Mouse (Mus musculus) right cerebral cortex, postnatal 10 days (tissue): ENCODE measurements around the gene Dock1.

Source experiments
- DNase-seq, 2 experiments: peaks; one replicate each; pipeline ENCODE4 v3.0.0; 2021; ENCODE audit warnings: low spot score in 2 of 2

Gene Dock1

DNA sequence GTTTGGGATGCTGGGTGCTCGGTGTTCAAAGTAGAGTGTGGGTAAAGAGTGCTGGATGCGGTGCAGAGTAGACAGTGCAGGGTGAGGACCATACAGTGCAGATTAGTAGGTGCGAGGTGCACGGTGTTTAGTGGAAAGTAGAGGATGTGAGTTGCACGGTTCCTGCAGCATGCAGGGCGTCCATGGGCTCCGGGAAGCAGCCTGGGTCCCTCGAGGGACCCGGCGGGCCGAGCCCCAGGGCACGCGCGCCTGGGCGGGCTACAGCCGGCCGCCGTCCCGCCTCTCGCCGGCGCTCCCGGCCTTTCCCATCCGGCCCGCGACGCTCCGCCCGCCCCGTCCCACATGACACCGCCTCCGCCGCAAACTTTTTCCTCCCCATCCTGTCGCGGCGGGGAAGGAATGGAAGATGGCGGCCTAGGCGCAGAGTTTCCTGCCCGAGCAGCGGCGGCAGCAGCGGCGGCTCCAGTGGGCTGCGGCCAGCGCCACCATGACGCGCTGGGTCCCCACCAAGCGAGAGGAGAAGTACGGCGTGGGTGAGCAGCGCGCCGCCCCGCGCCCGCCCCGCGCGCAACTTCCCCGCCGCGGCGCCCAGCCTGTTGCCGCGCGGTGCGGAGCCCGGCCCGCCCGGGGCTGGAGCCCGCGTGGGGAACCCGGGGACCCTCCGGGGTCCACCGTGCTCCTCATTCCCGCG lies at the start of gene Dock1:
Gene Dock1 (plus strand): TSS at position 343 of the 691 bp plus-strand sequence.
- DNase-seq: peak; percentile 64 to 74

DNA sequence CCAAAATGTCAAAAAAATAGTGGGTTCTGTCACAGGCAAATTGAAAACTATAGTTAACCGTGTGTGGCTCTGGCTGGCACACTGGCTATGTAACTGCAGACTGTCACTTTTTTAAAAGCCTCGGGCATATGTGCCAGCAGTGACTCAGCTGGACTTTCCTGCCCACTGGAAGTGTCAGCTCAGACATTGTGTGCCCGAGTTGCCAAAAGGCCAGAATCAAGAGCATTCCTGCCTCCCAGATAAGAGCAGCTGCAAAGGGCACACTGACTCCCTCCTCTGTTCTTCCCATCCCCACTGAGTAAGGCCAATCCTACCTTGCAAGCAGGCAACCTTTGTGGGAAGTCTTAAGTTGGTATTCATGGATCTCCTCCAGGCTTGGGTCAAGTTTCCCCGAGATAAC lies 42.5 kb upstream of the Dock1 start:
- no peak for DNase-seq

DNA sequence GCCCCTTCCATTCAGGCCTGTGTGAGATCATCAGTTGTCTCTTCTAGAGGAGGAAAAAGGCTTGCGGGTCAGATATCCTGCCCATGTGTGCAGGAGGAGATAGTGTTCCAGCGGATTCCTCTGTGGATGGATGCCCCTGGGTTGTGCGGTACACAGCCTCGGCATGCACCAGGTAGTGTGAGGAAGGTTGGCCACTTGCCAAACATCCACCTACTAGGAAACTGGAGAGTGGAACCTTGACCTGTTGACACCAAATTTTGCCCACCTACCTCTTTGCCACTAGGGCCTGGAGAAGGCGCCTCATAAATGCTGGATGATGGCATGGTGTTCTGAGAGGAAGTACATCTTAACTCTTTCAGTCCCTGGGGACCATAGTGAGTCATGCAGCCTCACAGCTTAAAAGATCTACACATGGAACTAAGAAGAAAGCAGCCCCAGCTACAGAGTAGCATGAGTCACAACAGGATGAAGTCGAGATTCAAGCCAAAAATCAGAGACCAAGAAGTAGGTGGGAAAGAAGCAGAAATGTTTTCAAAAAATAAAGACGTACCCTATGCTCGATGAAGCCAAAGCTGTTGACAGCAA lies 20.1 kb upstream of the Dock1 start:
- DNase-seq: no peak

DNA sequence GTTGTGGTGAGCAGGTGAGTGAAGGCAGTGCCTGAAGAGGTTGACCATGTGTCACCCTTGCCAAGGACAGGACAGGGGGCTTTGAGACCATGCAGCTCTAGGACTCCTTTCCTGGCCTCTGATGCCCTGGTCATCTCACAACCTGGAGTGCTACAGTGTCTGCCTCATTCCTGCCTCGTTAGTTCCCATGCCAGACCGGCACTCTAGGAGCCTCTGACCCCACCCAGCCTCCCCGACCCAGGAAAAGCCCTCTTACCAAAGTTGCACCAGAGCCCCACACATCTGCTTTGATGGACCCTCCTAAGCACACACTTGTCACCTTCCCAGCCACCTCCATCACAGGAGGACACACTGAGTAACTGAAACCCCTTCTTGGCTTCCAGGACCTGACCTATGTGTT lies 19.4 kb upstream of the Dock1 start:
- no peak for DNase-seq

DNA sequence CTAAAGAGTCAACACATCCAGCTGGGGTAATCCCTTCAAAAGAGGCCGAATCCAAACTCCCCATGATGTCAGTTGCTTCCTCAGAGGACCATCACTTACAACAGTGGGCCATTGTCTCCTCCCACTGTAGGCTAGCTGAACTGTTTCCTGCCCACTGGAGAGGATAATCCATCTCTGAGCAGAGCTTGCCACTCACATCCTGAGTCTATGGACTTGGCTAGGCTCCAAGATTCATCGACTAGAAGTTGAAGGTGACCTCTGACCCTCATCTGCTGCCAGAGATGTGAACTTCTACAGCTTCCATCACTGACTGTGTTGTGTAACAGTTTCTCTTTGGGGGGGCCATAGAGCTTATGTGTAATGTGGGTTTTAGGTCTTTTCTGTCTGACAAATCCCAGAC lies 7.2 kb upstream of the Dock1 start:
- DNase-seq: no peak

DNA sequence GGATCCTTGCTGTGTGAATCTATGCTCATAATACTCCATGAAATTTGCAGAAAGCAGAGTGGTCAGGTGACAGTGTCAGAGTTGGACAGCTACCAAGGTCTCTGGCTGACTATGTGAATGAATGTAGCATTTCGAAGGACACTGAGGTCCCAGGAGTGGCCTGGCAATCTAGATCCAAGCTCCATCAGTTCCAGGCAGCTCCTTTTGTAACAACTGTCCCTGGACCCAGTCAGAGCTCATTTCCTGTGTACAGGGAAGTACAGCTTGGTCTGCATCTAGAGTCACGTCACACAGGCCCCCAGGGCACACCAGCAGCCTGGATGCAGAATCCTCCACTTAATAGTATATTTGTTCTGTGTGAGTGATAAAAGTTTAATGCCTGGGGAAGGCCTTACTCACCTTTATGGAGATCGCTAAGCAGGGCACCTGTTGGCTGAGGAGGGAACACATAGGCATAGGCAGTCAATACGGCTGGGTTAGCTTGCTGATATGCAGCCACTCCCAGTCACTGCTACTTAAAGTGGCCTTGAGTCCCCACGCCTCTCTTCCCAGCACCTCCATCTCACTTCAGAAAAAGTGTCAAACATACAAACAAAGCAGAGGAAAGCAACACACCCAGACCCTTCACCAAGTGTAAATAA lies 4.7 kb upstream of the Dock1 start:
- DNase-seq: no peak

DNA sequence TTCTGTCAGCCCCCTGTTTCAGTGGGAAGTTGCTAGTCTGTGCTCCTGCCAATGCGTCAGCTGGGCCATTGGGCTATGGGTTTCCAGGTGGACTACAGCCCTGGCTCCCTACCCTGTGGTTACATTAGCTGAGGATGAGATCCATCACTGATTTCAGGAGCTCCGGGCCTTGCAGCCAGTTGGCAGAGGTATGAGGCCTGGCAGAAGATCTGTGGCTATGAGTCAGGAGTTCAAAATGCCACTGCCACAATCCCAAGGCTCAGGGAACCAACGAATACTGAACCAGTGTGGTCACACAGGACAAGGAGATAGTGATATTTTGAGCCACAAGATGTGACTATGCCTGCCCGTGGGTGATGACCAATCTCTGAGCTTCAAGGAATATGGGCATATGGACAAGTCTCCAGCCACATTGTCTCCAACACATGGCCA lies 3.2 kb upstream of the Dock1 start:
- DNase-seq: no peak

DNA sequence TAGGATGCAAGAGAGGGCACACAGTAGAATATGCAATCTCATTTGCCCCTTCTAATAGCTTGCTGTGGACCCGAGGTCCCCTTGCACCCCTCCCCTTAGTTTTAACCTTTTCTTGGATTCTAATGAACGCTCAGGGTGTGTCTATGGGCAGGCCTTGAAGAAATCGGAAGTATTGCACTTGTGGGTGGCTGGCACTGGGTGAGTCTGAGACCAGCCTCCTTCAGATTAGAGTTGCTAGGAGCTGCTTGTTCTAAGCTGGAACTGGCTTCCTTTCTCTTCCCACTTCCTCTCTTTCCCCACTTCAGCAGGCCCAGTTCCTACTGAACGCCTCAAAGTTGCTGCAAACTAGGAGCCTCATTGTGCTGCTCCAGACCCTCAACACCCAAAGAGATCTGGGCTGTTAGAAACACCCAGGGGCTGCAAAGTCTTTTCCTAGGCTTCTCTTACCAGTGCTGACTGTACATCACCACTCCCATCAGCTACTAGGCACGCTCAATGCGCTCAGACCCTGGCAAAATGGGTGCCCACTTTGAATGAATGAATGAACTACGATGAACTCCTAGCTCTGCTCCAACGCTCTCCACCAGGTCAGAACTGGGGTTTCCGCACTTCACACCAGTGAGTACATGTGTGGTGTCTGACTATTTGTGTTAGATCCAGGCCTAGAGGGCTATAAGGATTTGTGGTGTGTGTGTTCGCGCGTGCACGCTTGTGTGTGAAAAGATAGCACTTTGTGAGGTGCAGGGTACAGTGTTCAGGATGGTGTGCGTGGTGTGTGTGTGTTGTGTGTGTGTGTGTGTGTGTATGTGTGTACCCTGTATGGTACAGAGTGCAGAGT lies 761 bp upstream of the Dock1 start:
- DNase-seq: no peak

DNA sequence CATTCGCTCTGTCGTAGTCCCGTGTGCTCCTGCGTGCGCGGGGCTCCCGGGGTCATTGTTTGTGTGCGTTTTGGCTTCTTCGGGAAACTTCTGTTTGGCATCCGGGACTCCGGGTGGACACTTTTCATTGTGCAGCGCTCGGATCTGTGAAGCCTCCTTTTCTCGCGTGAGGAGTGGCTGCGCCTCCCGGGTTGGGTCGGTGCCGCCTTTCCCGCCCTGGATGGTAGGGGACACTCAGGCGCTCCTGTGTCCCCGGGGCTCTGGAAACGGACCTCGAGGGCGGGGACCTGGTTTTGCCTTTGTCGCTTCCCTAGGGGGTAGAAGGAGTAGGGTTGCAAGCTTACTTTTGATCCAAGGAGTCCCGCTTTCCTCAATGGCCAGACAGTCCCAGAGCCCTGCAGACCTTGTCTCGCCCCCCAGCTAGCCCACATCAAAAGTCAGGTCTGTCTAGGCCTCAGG lies 578 bp downstream of the Dock1 start:
- no peak for DNase-seq

DNA sequence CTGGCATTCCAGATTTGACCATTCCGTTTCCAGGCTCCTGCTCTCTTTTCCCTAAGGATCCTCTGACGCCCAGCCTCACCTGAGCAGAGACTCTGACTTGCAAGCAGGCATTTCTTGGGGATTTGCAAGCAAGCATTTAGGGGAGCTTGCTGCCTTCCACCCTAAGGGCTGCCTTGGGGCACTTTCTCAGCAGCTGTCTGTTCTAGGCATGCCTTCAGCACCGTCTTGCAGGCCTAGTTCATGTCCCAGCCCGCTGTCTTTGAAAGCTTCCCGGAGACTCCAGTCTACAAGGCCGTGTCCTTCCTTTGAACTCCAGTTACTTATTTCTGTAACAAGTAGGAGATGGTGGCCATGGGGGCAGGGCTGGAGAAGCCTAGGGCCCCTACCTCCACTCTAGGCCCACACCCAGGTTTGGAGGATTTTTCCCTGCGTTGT lies 1.0 kb downstream of the Dock1 start:
- DNase-seq: no peak

DNA sequence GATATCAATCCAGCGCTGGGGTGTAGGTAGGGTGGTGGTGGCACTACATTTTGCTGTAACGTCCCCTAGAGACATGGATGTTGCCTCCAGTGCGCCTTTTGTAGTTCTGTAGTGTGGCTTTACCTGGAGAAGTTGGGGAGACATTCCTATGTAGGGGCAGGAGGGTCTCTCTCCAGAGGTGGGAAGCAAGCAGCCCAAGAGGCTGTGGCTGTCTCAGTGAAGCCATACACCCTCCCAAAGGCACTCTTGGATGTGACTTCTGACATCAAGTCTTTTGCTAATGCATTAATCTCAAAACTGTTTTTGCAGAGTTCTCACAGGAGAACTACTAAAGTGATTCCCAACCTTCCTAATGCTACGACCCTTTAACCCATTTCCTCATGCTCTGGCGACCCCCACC lies 2.7 kb downstream of the Dock1 start:
- no peak for DNase-seq

DNA sequence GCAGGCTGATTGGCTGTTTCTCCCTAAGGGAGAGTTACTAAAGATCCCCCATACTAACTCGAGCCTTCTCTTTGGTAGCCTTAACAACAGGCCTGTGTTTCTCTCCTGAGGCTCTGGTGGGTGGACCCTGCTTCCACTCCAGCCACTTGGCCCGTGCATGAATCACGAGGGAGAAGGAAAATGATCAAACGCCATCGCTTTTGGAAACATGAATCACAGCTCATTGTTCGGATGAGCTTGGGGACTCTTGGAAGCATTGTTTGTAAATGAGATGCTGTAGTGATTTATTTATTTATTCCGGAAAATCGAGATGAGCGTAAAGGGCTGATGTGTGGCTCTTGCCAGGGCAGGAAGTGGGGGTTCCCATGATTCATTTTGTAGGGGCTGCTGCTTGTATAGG lies 3.5 kb downstream of the Dock1 start:
- DNase-seq: no peak

DNA sequence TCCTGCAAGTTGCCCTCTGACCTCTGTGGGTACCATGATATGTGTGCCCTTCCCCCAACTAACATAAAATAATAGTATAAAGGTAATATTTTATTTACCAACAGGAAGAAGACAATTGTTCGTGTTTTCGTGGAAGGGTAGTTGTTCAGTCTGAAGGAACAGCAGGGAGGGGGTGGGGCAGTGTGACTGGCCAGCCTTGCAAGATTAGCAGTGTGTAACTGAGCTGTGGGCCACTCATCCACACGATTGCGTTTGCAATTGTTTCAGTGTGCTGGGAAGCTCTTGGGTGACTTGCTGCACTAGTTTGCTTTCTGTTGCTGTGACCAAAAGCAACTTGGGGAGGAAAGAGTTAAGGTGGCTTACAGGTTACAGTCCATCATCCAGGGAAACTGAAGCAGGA lies 7.4 kb downstream of the Dock1 start:
- no peak for DNase-seq

DNA sequence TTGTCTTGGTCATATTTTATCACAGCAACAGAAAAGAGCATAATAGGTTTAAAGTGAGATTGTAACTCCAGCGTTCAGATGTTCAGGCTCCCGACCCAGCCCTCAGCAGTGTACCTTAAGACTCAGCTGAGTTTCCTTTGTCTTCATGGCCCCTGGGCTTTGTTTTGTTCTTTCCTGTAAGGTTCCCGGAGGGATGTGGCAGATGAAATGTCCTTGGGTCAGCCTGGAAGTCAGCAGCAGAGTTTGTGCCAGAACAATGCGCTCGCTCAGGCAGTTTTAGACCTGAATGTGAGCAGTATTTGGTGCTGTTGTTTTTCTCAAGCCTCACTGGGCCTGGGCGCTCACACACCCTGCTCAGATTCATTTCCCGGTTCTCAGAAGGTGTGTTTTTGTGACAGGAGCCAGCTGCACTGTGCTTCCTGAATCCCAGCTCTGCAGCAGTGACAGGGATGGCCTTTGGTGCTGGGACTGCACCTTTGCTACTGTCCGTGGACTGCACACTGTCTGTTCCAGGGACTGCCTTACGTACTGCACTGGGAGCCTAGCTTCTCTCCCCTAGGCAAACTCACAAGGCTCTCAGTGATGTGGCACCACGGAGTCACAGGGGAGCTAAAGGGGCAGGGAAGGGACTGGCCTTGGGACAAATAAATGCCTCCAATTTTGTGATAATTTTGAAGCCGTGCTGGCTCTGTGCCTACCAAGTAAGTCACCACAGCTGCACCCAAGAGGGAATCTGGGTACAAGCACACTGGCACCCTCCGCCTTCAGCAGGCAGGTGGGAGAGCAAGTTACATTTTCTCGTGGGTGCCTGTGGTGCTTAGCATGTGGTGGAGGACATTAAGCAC lies 9.1 kb downstream of the Dock1 start:
- DNase-seq: no peak

DNA sequence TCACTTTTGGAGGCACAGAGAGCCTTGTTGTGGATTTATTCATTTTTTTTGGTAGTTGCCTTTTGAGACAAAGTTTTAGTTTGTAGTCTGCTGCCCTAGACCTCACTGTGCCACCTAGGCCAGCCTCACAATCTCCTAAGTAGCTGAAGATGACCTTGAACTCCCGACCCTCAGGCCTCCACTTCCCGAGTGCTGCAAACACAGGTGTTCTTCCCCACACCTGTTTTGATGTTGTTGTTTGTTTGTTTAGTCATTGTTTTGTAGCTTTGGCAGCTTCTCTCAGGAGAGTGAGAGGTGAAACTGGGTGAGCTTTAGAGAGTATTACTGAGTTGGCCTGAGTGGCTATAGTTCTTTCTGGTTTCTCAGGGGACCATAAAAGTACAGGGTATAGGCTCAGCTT lies 9.7 kb downstream of the Dock1 start:
- DNase-seq: no peak

DNA sequence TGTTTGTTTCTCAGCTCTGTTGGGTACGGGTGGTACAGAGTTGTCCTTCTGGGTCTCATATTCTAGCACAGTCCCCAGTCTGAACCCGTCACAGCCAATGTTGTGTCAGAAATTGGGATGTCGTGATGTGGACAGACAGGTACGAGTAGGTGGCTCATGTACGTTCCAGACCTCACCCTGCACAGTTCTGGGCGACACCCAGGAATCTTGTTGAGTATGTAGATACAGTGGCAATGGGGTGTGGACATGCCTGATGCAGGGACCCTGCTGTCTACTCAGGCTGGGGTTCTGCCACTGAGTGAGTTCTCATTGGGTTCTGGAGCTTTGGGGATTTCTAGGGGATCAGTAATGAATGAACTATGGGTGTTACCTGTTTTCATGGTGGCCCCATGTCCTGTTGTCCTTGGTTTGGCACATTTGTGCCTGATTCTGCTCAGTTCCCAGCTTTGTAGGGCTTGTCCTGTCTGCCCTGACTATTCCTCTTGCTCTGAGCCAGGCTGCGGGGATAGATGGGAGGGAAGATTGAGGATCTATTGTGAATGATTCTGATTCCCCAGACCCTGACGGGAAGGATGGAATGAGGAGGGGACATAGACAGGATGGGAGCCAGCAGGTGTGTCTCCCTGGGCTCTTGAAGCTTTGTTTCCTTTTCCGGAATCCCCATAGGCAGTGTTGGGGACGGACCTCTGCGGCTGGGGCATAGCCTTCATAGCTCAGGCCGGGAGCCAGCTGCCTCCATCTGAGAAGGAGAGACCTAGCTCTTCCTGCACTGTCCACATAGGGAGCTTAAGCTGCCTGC lies 11.5 kb downstream of the Dock1 start:
- DNase-seq: no peak

DNA sequence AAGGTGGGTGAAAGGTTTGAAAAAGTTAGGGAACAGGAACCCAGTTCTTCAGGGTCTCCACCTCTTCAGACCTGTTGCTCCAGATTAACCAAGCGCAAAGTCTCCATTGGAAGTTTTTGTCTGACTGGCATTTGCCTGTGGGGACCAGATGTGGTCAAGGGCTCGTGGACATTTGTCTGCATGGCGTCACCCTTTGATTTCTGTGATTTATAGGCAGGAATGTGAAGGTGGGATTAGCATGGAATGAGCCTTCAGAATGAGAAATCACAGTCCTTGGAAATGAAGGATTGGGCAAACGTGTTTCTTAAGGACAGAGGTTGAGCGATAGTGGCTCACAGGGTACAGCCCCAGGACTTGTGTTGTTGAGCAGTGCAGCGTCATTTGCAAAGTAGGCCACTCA lies 17.9 kb downstream of the Dock1 start:
- no peak for DNase-seq

DNA sequence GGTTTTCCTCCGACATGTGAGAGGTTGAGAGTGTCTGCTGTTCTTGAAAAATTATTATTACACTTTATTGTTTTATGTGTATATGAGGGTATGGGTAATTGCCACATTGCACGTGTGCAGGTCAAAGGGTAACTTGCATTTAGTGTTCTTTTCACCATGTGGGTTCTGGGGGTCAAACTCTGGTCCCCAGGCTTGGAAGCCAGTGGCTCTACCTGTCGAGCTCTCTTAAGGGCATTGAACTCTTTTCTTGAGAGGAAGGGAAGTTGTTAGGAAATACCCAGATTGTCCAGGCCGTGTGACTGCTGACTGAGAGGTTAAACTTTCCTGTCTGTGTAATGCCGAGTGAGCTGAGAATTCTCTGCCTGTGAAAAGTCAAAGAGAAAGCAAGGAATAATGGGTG lies 19.7 kb downstream of the Dock1 start:
- DNase-seq: no peak

DNA sequence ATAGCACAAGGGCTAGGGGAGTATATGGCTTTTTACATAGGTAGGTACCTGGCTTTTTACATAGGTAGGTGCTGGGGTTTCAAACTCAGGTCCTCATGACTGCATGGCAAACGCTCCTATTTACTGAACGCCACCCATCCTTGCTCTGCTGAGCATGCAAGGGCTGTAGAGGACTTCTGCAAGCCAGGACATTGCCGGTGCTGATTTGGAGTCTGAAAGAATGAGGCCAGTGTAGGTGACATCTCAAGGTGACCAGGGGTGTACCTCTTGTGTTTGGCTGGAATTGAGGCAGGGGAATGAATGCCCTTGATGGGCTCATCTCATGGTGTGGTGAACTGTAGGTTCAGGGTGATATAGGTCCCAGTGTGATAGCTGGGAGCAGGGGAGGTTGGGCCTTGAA lies 20.4 kb downstream of the Dock1 start:
- DNase-seq: no peak

DNA sequence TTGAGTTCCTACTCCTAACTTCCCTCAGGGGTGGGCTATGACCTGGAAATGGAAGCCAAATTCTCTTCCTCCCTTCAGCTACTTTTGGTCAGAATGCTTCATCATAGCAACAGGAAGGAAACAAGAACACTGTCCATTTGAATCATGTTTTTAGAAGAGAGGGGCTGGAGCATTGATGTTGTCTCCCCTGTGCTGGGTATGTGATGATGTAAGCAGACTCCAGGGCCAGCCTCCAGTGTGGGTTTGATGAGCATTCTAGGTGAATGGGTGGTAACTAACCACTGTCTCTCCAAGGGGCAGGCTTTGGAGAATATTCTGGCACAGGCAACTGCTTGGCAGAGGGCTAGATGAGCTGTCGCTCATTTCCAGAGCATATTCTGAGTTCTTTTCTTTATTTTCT lies 22.9 kb downstream of the Dock1 start:
- no peak for DNase-seq

DNA sequence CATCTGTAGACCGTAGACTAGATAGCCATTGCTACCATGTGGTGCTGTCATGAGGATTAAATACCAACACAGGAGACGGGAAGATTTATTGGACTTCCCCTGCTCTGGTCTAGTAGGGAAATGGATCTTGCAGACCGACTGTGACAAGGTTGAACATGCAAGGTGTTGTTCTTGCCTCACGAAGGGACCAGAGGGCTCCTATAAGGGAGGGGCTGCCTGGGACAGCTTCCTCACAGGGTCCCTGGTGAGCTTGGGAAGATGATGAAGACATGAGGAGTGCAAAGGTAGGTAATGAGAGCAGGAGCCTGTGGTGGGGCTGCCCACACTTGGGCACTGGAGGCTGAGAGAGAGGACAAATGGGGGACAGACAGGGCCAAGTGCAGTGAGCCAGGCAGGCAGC lies 25.0 kb downstream of the Dock1 start:
- no peak for DNase-seq
